Mouse (Mus musculus) hindbrain, embryonic 13.5 days (tissue): ENCODE measurements around the gene Ifnl2. TPM values are rescaled to one million over a fixed set of nuclear protein-coding genes. Genes with fewer than 3 reads are reported as not detected.

Source experiments
- polyA plus RNA-seq: library from polyadenylated mRNA; unstranded; fragments of >200 nt; fragmentation: Nextera tagmentation; extraction: Ambion mirVana; gene quantifications from 2 replicates; pipeline ENCODE4 v1.2.1, GENCODE M21; 2015

The Ifnl2 gene
- polyA plus RNA-seq, 1 experiment from 2014 or later = not detected

Other genes with a start within 250 kb of the Ifnl2 start
- gene Eid2, start 242.6 kb downstream of the Ifnl2 start, polyA plus RNA-seq = 4.3 and 4.6 TPM in 2 replicates
- gene Eid2b, start 232.7 kb downstream of the Ifnl2 start, polyA plus RNA-seq = 36.0 and 36.9 TPM in 2 replicates
- gene Selenov, start 219.3 kb downstream of the Ifnl2 start, polyA plus RNA-seq = 0.74 and 1.2 TPM in 2 replicates
- gene Dll3, start 208.2 kb downstream of the Ifnl2 start, polyA plus RNA-seq = 22.2 and 24.5 TPM in 2 replicates
- gene Timm50, start 198.4 kb downstream of the Ifnl2 start, polyA plus RNA-seq = 134 and 136 TPM in 2 replicates
- 92.1 and 97.7 TPM in 2 replicates for gene Supt5, start 171.7 kb downstream of the Ifnl2 start, polyA plus RNA-seq
- 537 and 543 TPM in 2 replicates for gene Rps16, start 159.8 kb downstream of the Ifnl2 start, polyA plus RNA-seq
- gene Plekhg2, start 137.9 kb downstream of the Ifnl2 start, polyA plus RNA-seq = 32.0 and 34.6 TPM in 2 replicates
- gene Zfp36, start 130.2 kb downstream of the Ifnl2 start, polyA plus RNA-seq = 4.6 and 4.9 TPM in 2 replicates
- 43.7 and 44.8 TPM in 2 replicates for gene Med29, start 117.7 kb downstream of the Ifnl2 start, polyA plus RNA-seq
- gene Paf1, start 117.5 kb downstream of the Ifnl2 start, polyA plus RNA-seq = 93.0 and 100 TPM in 2 replicates
- gene Gmfg, start 73.0 kb downstream of the Ifnl2 start, polyA plus RNA-seq = 5.2 and 5.3 TPM in 2 replicates
- gene Lrfn1, start 58.5 kb downstream of the Ifnl2 start, polyA plus RNA-seq = 11.3 and 11.8 TPM in 2 replicates
- not detected in 2 replicates for gene Ifnl3, start 12.4 kb upstream of the Ifnl2 start, polyA plus RNA-seq
- gene Sycn, start 30.4 kb upstream of the Ifnl2 start, polyA plus RNA-seq = not detected in 2 replicates
- gene Nccrp1, start 36.8 kb upstream of the Ifnl2 start, polyA plus RNA-seq = 0.13 TPM in 1 of 2 replicates, not detected in the other
- 20.7 and 21.6 TPM in 2 replicates for gene Samd4b, start 87.7 kb upstream of the Ifnl2 start, polyA plus RNA-seq
- 21.5 and 22.1 TPM in 2 replicates for gene Pak4, start 87.7 kb upstream of the Ifnl2 start, polyA plus RNA-seq
- gene Acp7, start 120.9 kb upstream of the Ifnl2 start, polyA plus RNA-seq = not detected in 2 replicates
- 7.0 and 7.4 TPM in 2 replicates for gene Fbxo27, start 182.4 kb upstream of the Ifnl2 start, polyA plus RNA-seq
- 3.1 and 3.4 TPM in 2 replicates for gene Fbxo17, start 206.3 kb upstream of the Ifnl2 start, polyA plus RNA-seq
- gene Mrps12, start 231.4 kb upstream of the Ifnl2 start, polyA plus RNA-seq = 108 and 114 TPM in 2 replicates
- 20.6 and 22.6 TPM in 2 replicates for gene Sars2, start 231.5 kb upstream of the Ifnl2 start, polyA plus RNA-seq
- 3.1 and 3.6 TPM in 2 replicates for gene Ccer2, start 245.7 kb upstream of the Ifnl2 start, polyA plus RNA-seq